Mouse (Mus musculus) stomach, postnatal 0 days (tissue): ENCODE results near the gene Islr.

Experiments
- CTCF ChIP-seq: IDR thresholded peaks from 2 replicates; pipeline ENCODE4 v1.5.1; 2016; ENCODE audit warnings: antibody characterized with exemption, low read depth, mild to moderate bottlenecking, moderate library complexity
- EP300 ChIP-seq: optimal IDR thresholded peaks from 2 replicates; pipeline ENCODE3; 2016; ENCODE audit warnings: antibody characterized with exemption

DNA sequence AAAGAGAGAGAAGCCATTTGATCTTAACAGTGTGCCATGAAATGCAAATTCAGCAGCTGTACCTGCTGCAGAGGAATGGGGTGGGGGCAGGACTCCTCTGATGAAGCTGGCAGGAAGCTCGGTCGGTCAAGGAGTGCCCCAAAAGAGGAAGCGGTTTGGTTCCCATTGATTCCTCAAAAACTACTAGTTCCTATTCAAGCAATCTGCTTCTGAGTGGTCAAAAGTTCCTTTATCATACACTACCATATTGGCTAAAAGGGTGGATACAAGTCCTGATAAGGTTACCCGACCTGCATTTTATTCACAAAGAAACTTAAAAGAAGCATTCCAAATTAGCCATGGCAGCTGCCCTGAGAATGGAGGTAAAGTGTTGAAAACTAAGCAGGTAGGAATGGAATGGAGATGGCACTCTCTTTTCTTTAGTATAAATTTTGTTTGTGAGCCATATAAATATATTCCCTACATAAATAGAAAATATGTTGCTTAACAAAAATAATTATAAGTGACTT lies 42.0 kb upstream of the Islr start:
- no peak for TF ChIP-seq EP300
- TF ChIP-seq CTCF: no peak
